Mouse (Mus musculus) embryonic fibroblast, embryonic 13.5 days (primary cell): Measurements from ENCODE around the gene Sfta2.

Source experiments
- CTCF ChIP-seq: IDR thresholded peaks from 2 replicates; pipeline ENCODE4 v1.5.1; 2011; ENCODE audit warnings: mild to moderate bottlenecking, control low read depth, low read length, moderate library complexity, borderline replicate concordance; ENCODE audit not compliant: insufficient read depth
- POLR2A ChIP-seq: IDR thresholded peaks from 2 replicates; pipeline ENCODE4 v1.6.1; 2011; ENCODE audit warnings: low read depth, mild to moderate bottlenecking, control low read depth, low read length, moderate library complexity

GRCm38 (mm10) chr17:35597399-35597798 lies 4.0 kb upstream of the Sfta2 start:
- TF ChIP-seq POLR2A (no peak), CTCF (no peak)
